Mouse (Mus musculus): ENCODE data around the gene Ccl6.

DNA sequence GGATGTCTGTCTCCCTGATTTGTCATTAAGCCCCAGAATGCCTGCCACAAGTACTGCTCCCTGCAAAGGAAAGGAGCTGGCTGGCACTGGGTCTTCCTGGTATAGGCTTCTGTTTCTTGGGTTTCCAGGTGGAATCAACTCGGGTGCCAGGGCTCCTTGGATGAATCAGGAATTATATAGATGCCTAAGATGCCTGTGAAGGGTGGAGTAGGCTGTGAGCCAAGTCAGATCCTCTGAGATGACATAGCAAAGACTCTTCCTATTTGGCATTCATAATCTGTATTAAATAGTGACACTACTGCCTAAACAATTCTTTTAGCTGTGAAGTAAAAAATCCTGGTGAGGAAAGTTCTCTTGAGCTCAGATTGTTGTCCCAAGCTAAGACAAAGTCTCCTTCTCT is 13.5 kb upstream of the Ccl6 start:
- TF ChIP-seq CTCF (IDR thresholded peaks at IDR 0.05; ENCODE audit: extremely low read depth, insufficient read depth, insufficient read length, insufficient replicate concordance) (no peak), POLR2A (IDR thresholded peaks at IDR 0.05; ENCODE audit: low read depth, low read length) (no peak)

Data from spleen, adult 2 months (tissue).